Mouse (Mus musculus): ENCODE results near the gene Hbp1.
A peak's percentile ranks its signal among the peaks of the same experiment; 100 is the strongest.

GRCm38 (mm10) chr12:31949759-31950658, at the start of gene Hbp1:
- TF ChIP-seq EP300 (IDR thresholded peaks at IDR 0.05; ENCODE audit: low read depth) (peak; percentile 29; the same call in 1 of the 2 replicates), CTCF (IDR thresholded peaks at IDR 0.05; ENCODE audit: low read depth) (no peak)
